Mouse (Mus musculus) stomach, postnatal 0 days (tissue): Measurements from ENCODE around the gene Tpd52l1.

Experiments used
- CTCF ChIP-seq: IDR thresholded peaks from 2 replicates; pipeline ENCODE4 v1.5.1; 2016; ENCODE audit warnings: antibody characterized with exemption, low read depth, mild to moderate bottlenecking, moderate library complexity
- EP300 ChIP-seq: optimal IDR thresholded peaks from 2 replicates; pipeline ENCODE3; 2016; ENCODE audit warnings: antibody characterized with exemption

DNA sequence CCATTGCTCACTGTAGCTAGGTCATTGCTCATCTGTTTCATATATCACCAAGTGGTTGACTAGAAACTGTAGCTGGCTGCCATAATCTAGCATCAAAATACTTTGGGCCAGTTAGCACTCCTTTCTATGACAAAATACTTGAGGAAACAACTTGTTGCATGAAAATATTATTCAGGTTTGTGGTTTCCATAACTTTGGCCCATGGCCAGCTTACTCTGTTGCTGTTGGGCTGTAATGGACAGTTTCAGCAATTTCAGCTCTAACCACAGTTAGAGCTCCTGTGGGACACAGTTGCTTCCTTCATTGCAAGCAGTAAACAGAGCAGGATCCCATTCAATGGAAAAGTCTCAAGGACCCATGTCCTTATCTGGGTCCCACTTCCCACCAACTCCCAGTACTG, 4.3 kb downstream of the Tpd52l1 start:
- TF ChIP-seq CTCF (no peak), EP300 (no peak)
